Mouse (Mus musculus): ENCODE measurements around the gene Cnga3. TPM values are rescaled to one million over a fixed set of nuclear protein-coding genes. Genes with fewer than 3 reads are reported as not detected.

The Cnga3 gene
- total RNA-seq, 2 experiments from 2014 or later, result 1.5 to 1.7 TPM

DNA sequence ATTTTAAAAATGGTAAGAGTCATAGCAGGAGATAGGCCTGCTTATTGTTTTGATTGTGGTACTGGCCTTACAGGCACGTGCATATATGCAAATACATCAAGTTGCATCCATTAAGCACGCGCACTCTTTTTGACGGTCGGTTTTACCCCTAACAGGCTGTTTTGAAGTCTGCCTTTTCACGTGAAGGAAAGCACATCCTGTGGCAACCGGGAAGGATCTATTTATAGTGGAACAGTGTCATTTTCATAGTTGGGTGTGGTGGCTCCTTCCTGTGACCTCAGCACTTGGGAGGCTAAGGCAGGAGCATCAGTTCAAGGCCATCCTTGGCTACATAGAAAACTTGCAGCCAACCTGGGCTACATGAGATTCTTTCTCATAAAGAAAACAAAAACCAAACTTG lies 72.3 kb downstream of the Cnga3 start:
- DNase-seq, result no peak

- peak; percentile 74 to 75 for DNase-seq
Observed at GRCm38 (mm10) chr1:37287748-37288147, 73.5 kb downstream of the Cnga3 start.

- DNase-seq, result peak; percentile 32 to 51
Observed at GRCm38 (mm10) chr1:37288181-37288935, 74.1 kb downstream of the Cnga3 start.

DNA sequence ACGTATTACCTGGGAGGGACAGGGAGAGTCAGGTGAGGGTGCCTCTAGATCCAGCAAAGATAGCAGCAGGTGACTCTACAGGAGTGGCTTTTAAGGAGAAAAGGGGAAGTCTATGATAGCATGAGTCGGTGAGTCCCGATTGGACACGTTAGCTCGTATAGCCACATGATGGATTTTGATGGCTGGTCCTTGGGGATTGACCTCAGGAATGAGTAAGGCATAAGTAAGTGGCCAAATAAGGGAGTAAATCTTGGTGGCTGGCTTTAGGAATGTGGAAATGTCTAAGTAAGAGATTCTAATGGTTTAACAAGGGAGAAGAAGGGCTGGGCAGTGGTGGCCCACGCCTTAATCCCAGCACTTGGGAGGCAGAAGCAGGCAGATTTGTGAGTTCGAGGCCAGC lies 74.7 kb downstream of the Cnga3 start:
- no peak for DNase-seq

GRCm38 (mm10) chr1:37296414-37296813 lies 82.2 kb downstream of the Cnga3 start:
- DNase-seq, result no peak

- DNase-seq, result no peak
Observed at GRCm38 (mm10) chr1:37298904-37299303, 84.7 kb downstream of the Cnga3 start.

- DNase-seq, result peak; percentile 97 to 99
Observed at GRCm38 (mm10) chr1:37299540-37300491, 85.6 kb downstream of the Cnga3 start, which contains the start of gene Inpp4a. Gene Inpp4a (plus strand): TSS chr1:37299865.

GRCm38 (mm10) chr1:37300650-37301049 lies 86.4 kb downstream of the Cnga3 start:
- peak in 1 of 2 experiments; percentile 33 for DNase-seq

- no peak for DNase-seq
Observed at GRCm38 (mm10) chr1:37302801-37303200, 88.6 kb downstream of the Cnga3 start.

- DNase-seq, result no peak
Observed at GRCm38 (mm10) chr1:37305691-37306287, 91.6 kb downstream of the Cnga3 start.

DNA sequence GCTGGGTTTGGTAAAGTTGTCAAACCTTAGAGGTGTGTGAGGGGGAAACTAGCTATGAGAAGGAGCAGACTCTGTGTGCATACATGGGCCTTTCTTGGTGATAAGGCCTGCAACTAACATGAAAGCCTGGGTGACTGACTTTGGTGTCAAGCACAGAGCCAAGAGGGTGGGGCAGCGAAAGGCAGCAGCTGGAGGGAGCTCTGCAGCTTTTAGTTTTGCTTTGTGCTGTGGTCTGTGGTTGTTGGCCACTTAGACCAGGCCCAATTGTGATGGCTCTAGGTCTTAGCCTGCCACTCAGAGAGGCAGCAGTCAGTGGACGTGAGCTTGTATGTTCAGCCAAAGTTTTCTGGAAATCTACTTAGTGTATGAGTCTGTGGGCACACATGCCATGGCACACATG lies 93.4 kb downstream of the Cnga3 start:
- DNase-seq, result no peak

DNA sequence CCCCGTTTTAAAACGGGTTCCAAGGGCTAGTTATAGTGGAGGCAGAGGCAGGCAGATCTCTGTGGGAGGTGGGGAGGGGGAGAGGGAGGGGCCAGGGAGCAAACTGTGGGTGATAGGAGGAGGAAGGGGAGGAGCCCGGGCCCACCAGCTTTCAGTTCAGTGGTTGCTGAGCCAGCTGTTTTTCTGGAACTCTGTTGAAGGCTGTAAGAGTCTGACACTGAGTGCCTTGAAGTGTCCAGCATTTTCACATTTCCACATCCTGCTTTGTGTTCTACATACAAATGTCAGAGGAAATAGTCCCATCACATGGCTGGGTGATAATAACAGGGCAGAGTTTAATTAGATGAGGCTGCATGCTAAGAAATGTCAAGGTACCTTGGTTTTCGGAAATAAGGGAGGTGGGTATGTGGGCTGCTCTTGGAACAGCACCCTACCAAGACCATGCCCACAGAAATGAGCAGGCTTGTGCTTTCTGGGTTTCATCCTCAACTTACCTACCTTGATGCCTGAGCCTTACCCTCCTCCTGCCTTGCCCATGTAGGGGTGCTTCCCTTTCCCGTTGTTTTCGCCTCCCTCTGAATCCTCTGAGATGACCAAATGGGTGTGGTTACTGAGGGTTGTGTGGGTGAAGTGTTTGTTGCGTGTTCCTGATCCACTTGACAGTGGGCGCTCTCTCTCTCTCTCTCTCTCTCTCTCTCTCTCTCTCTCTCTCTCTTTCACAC lies 93.9 kb downstream of the Cnga3 start:
- no peak for DNase-seq

DNA sequence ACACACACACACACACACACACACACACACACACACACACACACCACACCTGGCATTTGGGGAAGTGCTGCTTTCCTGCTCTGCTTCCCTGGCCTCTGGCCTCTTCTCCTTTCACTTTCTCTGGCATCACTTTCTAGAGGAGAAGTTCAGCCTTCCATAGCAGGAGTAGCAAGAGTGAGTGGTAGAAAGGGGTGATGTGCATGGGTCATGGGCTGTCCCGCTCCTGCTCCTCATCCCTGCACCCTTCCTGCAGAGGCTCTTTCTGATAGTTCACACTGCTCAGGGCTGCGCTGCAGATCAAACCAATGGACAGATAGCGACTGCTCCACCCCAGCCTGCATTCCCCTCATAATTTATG lies 94.5 kb downstream of the Cnga3 start:
- DNase-seq, result no peak

GRCm38 (mm10) chr1:37309939-37310515 lies 95.8 kb downstream of the Cnga3 start:
- no peak for DNase-seq

Other genes with a start within 250 kb of the Cnga3 start
- under 1 TPM; 0.69 to 0.83 TPM for gene Vwa3b, start 187.8 kb upstream of the Cnga3 start, total RNA-seq (2021)
- gene Inpp4a, start 85.4 kb downstream of the Cnga3 start, total RNA-seq (2021), result 10 to 100 TPM; 21.3 to 25.9 TPM
- gene Coa5, start 215.7 kb downstream of the Cnga3 start, total RNA-seq (2021), result 100 to 1,000 TPM; 103 to 112 TPM
- 10 to 100 TPM; 65.1 to 73.8 TPM for gene Unc50, start 215.7 kb downstream of the Cnga3 start, total RNA-seq (2021)

All from adrenal gland, postnatal 36 days (tissue).